Mouse (Mus musculus) forebrain, embryonic 13.5 days (tissue): Measurements from ENCODE around the gene Aqp7. TPM values are rescaled to one million over a fixed set of nuclear protein-coding genes. Genes with fewer than 3 reads are reported as not detected.

Source experiments
- ATAC-seq: fragments of 200-750 bp; cut with Nextera tagmentation; 2 replicates; pipeline ENCODE4 v1.8.0; 2017
- H3K27ac ChIP-seq: fragments of 300-500 bp; sonication (generic); 2 replicates; pipeline ENCODE4 v1.5.1; 2015; ENCODE audit warnings: inconsistent platforms, mild to moderate bottlenecking, moderate library complexity
- H3K27me3 ChIP-seq: fragments of 300-500 bp; sonication (generic); 2 replicates; pipeline ENCODE4 v1.6.1; 2015; ENCODE audit warnings: mild to moderate bottlenecking, inconsistent platforms
- H3K36me3 ChIP-seq: fragments of 300-500 bp; sonication (generic); 2 replicates; pipeline ENCODE4 v1.6.1; 2015; ENCODE audit warnings: mild to moderate bottlenecking, inconsistent platforms; ENCODE audit not compliant: poor library complexity, severe bottlenecking
- H3K4me1 ChIP-seq: fragments of 300-500 bp; sonication (generic); 2 replicates; pipeline ENCODE4 v1.6.1; 2015; ENCODE audit warnings: inconsistent platforms
- H3K4me2 ChIP-seq: fragments of 300-500 bp; sonication (generic); 2 replicates; pipeline ENCODE4 v1.6.1; 2015; ENCODE audit warnings: inconsistent platforms, mild to moderate bottlenecking, moderate library complexity
- H3K4me3 ChIP-seq: fragments of 300-500 bp; sonication (generic); 2 replicates; pipeline ENCODE4 v1.5.1; 2015; ENCODE audit warnings: mild to moderate bottlenecking, inconsistent platforms
- H3K9ac ChIP-seq: fragments of 300-500 bp; sonication (generic); 2 replicates; pipeline ENCODE4 v1.6.1; 2015; ENCODE audit warnings: mild to moderate bottlenecking, inconsistent platforms
- H3K9me3 ChIP-seq: fragments of 300-500 bp; sonication (generic); replicated peaks from 2 replicates; pipeline ENCODE4 v1.6.1; 2016; ENCODE audit warnings: inconsistent platforms
- WGBS: fragments of 180-500 bp; shearing (Covaris S2); methylation state at CpG from one replicate; pipeline ENCODE4 v1.1.7; 2015; 5-methylcytosine and 5-hydroxymethylcytosine counted together
- polyA plus RNA-seq: library from polyadenylated mRNA; unstranded; fragments of >200 nt; fragmentation: Nextera tagmentation; extraction: Ambion mirVana; gene quantifications from 2 replicates; pipeline ENCODE4 v1.2.1, GENCODE M21; 2015

Aqp7 gene
- polyA plus RNA-seq, 1 experiment from 2014 or later, result not detected

DNA sequence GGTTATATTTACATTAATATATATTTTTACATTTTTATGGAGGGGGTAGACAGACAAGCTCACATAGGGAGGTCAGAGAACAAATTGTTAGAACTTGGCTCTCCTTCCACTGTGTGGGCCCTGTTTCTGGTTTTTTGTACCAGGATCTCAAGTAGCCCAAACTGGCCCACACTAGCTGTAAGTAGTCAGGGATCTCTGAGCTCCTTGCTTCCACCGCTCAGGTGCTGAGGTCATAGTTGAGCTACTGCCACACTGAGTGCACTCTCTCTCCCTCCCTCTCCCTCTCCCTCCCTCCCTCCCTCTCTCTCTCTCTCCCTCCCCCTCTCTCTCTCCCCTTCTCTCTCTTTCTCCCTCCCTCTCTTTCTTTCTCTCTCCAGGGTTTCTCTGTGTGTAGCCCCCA lies 8.3 kb upstream of the Aqp7 start:
- Histone ChIP-seq H3K4me1 (no peaks in the 10 kb centered on the region), H3K36me3 (no peaks in the 10 kb centered on the region), H3K9ac (no peak overlapping the region), H3K4me2 (no peak overlapping the region), H3K27ac (no peak overlapping the region), H3K27me3 (no peaks in the 10 kb centered on the region), H3K9me3 (no peaks in the 10 kb centered on the region), H3K4me3 (no peak overlapping the region)
- WGBS, result 35% methylated on average over 1 of the region's 1 CpGs
- ATAC-seq, result no peak

DNA sequence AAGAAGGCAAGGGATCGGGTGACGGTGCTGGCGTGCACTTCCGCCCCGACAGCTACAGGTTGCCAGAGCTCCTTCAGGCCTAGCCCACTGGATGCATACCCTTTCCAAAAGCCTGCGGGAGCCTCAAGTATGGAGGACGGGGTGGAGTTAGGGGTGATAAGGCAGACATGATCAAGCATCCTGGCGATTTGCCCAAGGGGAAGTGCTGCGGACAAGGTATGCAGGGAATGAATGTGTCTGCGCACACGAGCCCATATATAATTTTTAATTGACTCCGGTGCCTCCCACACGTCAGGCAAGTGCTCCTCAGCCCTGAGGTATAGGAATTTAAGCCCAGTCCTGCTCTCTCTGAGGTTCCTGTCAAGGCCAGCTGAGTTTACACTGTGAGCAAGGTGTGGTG lies 7.2 kb upstream of the Aqp7 start:
- Histone ChIP-seq H3K4me3 (no peak overlapping the region), H3K36me3 (no peaks in the 10 kb centered on the region), H3K4me1 (0 out of 2 replicates have a peak, but pooled peaks cover 4% of the 10 kb centered on the region), H3K9ac (no peak overlapping the region), H3K9me3 (no peaks in the 10 kb centered on the region), H3K27ac (no peak overlapping the region), H3K27me3 (no peaks in the 10 kb centered on the region), H3K4me2 (no peak overlapping the region)
- ATAC-seq, result no peak
- WGBS, result 87% methylated on average over 13 of the region's 13 CpGs

GRCm38 (mm10) chr4:41051781-41052180 lies 3.8 kb upstream of the Aqp7 start:
- Histone ChIP-seq H3K9ac (no peak overlapping the region), H3K9me3 (no peaks in the 10 kb centered on the region), H3K27ac (no peak overlapping the region), H3K27me3 (no peaks in the 10 kb centered on the region), H3K36me3 (no peaks in the 10 kb centered on the region), H3K4me3 (no peak overlapping the region), H3K4me2 (no peak overlapping the region), H3K4me1 (0 out of 2 replicates have a peak, but pooled peaks cover 4% of the 10 kb centered on the region)
- 80% methylated on average over 7 of the region's 7 CpGs for WGBS
- ATAC-seq, result no peak

DNA sequence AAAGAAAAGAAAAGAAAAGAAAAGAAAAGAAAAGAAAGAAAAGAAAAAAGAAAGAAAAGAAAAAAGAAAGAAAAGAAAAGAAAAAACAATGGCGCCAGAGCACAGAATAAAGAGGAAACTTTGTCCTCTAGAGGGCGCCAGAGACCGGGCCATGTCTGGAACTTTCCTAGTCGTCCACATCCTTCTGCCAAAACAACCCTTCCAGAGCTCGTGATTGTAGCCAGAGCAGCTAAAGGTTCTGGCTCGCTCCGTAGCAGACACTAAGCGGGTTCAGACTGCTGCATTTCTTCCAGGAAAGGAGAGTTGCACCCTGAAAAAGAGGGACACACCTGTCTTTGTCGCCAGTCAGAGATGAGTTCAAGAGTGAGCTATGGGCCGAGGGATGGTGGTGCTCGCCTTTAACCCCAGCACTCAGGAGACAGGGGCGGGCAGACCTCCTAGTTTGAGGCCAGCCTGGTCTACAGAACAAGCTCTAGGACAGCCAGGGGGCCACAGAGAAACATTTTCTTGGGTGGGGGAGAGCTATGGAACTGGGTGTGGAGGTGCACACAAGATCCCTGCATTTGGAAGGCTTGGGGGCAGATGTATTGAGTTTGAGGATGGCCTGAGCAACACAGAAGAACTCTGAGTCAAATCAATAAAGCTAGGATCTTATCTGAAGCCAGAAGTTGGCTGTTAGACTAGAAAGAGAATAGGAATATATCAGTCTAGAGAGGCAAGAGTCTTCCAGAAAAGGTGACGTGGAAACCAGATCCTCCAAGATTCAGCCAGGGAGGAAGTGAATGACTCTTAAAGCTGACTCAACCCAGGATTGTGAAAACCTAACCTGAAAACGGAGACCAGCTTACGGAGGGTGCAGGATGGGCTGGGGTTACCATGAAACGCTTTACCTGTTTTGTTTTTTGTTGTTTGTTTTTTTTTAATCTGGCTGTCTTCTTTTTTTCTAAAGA lies 3.1 kb upstream of the Aqp7 start:
- Histone ChIP-seq H3K4me3 (no peak overlapping the region), H3K36me3 (no peaks in the 10 kb centered on the region), H3K27ac (no peak overlapping the region), H3K9ac (peak overlapping the region; percentile 56), H3K4me2 (peak overlapping the region; percentile 49), H3K9me3 (no peaks in the 10 kb centered on the region), H3K4me1 (0 out of 2 replicates have a peak, but pooled peaks cover 4% of the 10 kb centered on the region), H3K27me3 (no peaks in the 10 kb centered on the region)
- ATAC-seq, result peak; percentile 72
- 33% methylated on average over 16 of the region's 16 CpGs for WGBS

- no peak overlapping the region for H3K4me3 ChIP-seq
- no peak overlapping the region for H3K4me2 ChIP-seq
- H3K9ac ChIP-seq, result no peak overlapping the region
- 0 out of 2 replicates have a peak, but pooled peaks cover 4% of the 10 kb centered on the region for H3K4me1 ChIP-seq
- 88% methylated on average over 2 of the region's 2 CpGs for WGBS
- H3K9me3 ChIP-seq, result no peaks in the 10 kb centered on the region
- H3K27me3 ChIP-seq, result no peaks in the 10 kb centered on the region
- no peak overlapping the region for H3K27ac ChIP-seq
- no peak for ATAC-seq
- H3K36me3 ChIP-seq, result no peaks in the 10 kb centered on the region
Measured at GRCm38 (mm10) chr4:41048926-41049325, 987 bp upstream of the Aqp7 start.

- WGBS, result 80% methylated on average over 13 of the region's 13 CpGs
Measured at GRCm38 (mm10) chr4:41046254-41046795, 1.6 kb downstream of the Aqp7 start.

GRCm38 (mm10) chr4:41045288-41045687 lies 2.7 kb downstream of the Aqp7 start:
- no peak overlapping the region for H3K4me2 ChIP-seq
- no peaks in the 10 kb centered on the region for H3K27me3 ChIP-seq
- 93% methylated on average over 3 of the region's 3 CpGs for WGBS
- H3K27ac ChIP-seq, result no peak overlapping the region
- H3K4me3 ChIP-seq, result no peak overlapping the region
- no peaks in the 10 kb centered on the region for H3K9me3 ChIP-seq
- no peak for ATAC-seq
- no peak overlapping the region for H3K9ac ChIP-seq
- H3K4me1 ChIP-seq, result no peaks in the 10 kb centered on the region
- no peaks in the 10 kb centered on the region for H3K36me3 ChIP-seq

More at GRCm38 (mm10) chr4:41046254-41046795, 1.6 kb downstream of the Aqp7 start:
- 0 out of 2 replicates have a peak, but pooled peaks cover 4% of the 10 kb centered on the region for H3K4me1 ChIP-seq
- H3K27ac ChIP-seq, result no peak overlapping the region
- H3K27me3 ChIP-seq, result no peaks in the 10 kb centered on the region
- ATAC-seq, result no peak
- H3K9me3 ChIP-seq, result no peaks in the 10 kb centered on the region
- H3K9ac ChIP-seq, result no peak overlapping the region
- no peak overlapping the region for H3K4me2 ChIP-seq
- H3K36me3 ChIP-seq, result no peaks in the 10 kb centered on the region
- no peak overlapping the region for H3K4me3 ChIP-seq

- Histone ChIP-seq H3K4me3 (no peak overlapping the region), H3K4me1 (no peaks in the 10 kb centered on the region), H3K27me3 (no peaks in the 10 kb centered on the region), H3K9ac (no peak overlapping the region), H3K9me3 (no peaks in the 10 kb centered on the region), H3K27ac (no peak overlapping the region), H3K4me2 (no peak overlapping the region), H3K36me3 (no peaks in the 10 kb centered on the region)
- ATAC-seq, result no peak
- 76% methylated on average over 5 of the region's 5 CpGs for WGBS
Measured at GRCm38 (mm10) chr4:41043961-41044360, 4.0 kb downstream of the Aqp7 start.

DNA sequence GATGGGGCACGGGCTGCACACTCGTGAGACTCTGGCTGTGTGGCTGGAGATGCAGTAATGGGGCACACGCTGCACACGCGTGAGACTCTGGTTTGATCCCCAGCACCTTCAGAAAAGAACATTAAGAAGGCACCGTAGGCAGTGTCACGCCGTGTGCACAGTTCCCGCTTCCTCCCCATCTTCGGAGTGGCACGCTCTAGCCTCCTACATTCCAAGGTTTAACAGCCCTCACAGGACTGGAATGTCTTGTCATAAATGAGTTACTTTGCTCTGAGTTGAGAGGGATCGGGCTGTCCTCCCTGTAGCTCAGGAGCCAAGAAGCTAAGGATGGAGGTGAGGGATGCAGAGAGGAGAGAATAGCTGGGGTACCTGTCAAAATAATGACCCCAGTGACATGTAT lies 5.1 kb downstream of the Aqp7 start:
- no peaks in the 10 kb centered on the region for H3K9me3 ChIP-seq
- H3K27ac ChIP-seq, result no peak overlapping the region
- H3K9ac ChIP-seq, result no peak overlapping the region
- no peaks in the 10 kb centered on the region for H3K27me3 ChIP-seq
- no peak overlapping the region for H3K4me2 ChIP-seq
- H3K36me3 ChIP-seq, result no peaks in the 10 kb centered on the region
- no peaks in the 10 kb centered on the region for H3K4me1 ChIP-seq
- 88% methylated on average over 12 of the region's 12 CpGs for WGBS
- ATAC-seq, result no peak
- H3K4me3 ChIP-seq, result no peak overlapping the region

GRCm38 (mm10) chr4:41040983-41041382 lies 7.0 kb downstream of the Aqp7 start:
- Histone ChIP-seq H3K9me3 (no peaks in the 10 kb centered on the region), H3K27me3 (no peaks in the 10 kb centered on the region), H3K27ac (no peak overlapping the region), H3K4me1 (no peaks in the 10 kb centered on the region), H3K9ac (no peak overlapping the region), H3K36me3 (no peaks in the 10 kb centered on the region), H3K4me2 (no peak overlapping the region), H3K4me3 (no peak overlapping the region)
- ATAC-seq, result no peak
- 81% methylated on average over 7 of the region's 7 CpGs for WGBS

DNA sequence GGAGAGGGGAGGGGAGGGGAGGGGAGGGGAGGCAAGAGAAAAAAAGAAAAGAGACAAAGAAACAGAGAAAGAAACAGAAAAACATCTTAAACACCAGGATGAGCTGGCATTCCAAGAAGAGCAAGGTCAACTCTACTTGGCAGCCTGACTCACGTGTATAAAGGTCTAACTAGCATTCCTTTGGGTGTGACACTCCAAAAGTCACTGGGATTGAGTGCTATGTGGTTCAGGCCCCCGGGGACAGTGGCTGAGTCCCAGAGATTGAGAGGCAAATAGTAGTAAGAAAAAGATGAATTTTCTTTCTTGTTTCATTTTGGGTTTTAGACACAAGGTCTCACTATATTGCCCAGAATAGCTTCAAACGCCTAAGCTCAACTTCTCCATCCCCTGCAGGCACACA lies 10.0 kb downstream of the Aqp7 start:
- no peak for ATAC-seq
- Histone ChIP-seq H3K9ac (no peak overlapping the region), H3K4me2 (no peak overlapping the region), H3K27me3 (no peaks in the 10 kb centered on the region), H3K4me3 (no peak overlapping the region), H3K9me3 (no peaks in the 10 kb centered on the region), H3K4me1 (no peaks in the 10 kb centered on the region), H3K36me3 (no peaks in the 10 kb centered on the region), H3K27ac (no peak overlapping the region)
- WGBS, result 73% methylated on average over 3 of the region's 3 CpGs

GRCm38 (mm10) chr4:41031242-41031641 lies 16.7 kb downstream of the Aqp7 start:
- H3K9ac ChIP-seq, result no peak overlapping the region
- H3K9me3 ChIP-seq, result no peaks in the 10 kb centered on the region
- WGBS, result 85% methylated on average over 3 of the region's 3 CpGs
- H3K4me3 ChIP-seq, result no peak overlapping the region
- ATAC-seq, result no peak
- no peak overlapping the region for H3K27ac ChIP-seq
- H3K27me3 ChIP-seq, result no peaks in the 10 kb centered on the region
- H3K4me2 ChIP-seq, result no peak overlapping the region
- no peaks in the 10 kb centered on the region for H3K4me1 ChIP-seq
- H3K36me3 ChIP-seq, result peaks cover 17% of the 10 kb centered on the region
